Mouse (Mus musculus): Measurements from ENCODE around the gene Stpg2.

Stpg2 gene

DNA sequence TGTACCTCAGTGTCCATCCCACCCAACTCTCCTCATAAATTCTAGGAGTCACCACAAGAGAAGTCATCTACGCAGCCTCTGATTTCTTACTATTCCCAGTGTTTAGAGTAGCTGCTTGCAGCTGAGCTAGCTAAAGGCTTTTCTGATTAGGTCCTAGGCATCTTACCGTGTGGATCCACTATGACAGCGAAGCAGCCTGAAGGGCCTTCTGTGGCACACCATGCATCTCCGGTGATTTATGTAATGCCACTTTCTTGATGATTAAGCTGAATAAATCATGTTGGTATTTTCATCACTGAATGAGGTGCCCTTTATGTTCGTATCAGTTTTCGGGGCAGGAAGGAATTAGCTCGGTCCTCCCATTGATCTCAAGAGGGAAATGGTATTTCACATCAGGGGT, 523.3 kb downstream of the Stpg2 start:
- no peak for DNase-seq (ENCODE audit: extremely low spot score, low read depth, low spot score)

DNA sequence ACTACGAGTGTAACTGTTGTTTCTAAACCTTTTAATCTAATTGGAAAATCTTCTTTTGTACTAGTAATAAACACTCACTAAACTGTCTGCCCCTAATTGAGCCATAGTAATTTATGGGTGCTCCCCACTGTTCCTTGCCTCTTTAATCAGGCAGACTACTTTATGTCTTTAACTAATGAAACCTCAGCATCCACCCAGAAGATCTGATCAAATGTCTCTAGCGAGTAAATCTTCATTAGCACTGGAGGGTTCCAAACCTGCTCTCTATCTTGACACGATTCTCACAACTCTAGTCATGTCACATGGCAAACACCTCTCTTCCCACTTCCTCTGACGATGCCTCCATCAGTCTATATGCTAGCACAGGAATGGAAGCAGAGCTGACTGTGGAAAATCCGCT, 523.8 kb downstream of the Stpg2 start:
- DNase-seq (ENCODE audit: extremely low spot score, low read depth, low spot score), result peak; percentile 6

DNA sequence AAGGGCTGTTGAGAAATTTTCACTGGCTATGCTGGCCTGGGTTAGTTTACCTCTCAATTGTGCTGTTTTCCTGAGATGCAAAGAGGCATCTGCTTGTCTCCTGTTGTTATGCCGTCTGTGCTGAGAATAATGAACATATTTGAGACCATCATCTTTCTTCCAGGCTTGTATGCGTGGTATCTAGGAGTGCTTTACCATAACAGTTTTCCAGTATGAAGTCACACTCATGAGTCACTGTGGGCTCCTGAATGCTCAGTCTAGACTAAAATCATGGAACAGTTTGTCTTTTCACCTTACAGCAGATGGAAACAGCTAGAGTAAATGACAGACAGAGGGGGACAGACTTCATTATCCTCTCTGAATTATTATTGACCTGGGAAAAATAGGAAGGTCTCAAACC, 527.7 kb downstream of the Stpg2 start:
- no peak for DNase-seq (ENCODE audit: extremely low spot score, low read depth, low spot score)

DNA sequence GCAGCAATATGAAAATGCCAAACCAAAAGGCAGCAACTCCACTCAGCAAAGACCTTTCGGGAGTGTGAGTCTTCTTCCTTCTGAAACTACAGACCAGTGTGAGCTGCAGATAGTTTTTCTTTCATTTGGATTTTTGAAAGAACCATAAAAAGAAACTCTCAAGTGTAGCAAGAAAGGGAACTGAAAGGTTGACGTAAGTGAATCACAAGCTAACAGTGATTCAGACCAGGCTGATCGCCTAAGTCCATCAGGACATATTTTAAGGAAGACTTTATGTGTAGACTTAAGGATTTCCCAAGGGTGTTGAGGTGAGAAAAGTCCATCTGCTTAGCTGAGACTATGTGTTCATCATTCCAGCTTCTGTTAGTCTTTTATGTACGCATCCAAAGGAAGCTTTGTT, 533.9 kb downstream of the Stpg2 start:
- DNase-seq (ENCODE audit: extremely low spot score, low read depth, low spot score), result no peak
